Mouse (Mus musculus): ENCODE measurements around the gene Metap1. TPM values are rescaled to one million over a fixed set of nuclear protein-coding genes. Genes with fewer than 3 reads are reported as not detected.

The Metap1 gene
- polyA plus RNA-seq, 2 experiments = 21.9 to 22.2 TPM

DNA sequence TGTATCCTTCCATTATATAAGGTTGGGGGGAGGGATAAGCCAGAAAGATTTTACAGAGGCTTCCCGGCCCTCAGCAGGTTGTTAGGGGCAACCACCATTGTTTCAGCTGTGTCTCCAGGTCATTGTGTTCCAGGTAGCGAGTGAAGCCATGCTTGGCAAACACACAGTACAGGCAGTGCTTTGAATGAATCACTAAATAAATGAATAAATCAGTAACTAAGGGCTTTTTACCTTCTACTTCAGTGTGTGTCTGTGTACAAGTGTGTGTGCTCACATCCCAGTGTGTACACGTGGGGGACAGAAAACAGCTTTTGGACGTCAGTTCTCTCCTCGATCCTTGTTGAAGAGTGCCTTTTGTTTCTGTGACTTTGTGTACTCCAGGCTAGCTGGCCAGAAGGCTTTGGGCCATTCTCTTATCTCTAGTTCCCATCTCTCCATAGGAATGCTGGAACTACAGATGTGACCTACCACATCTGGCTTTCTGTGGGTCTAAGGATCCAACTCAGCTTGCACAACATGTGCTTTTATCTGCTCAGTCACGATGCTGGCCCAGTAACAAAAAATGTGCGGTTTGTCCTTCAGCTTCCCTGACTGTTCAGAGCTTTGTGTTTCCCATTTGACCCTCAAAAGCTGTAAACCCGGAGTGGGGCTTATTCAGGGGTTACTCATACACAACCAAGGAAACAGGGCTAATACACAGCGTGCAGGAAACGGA, 26.5 kb upstream of the Metap1 start:
- TF ChIP-seq CTCF (IDR thresholded peaks at IDR 0.05; ENCODE audit: low read depth) = no peak
- no peak overlapping the region for H3K4me2 ChIP-seq (ENCODE audit: low read depth)
- 56% methylated on average over 10 of the region's 10 CpGs for WGBS (ENCODE audit: insufficient replicate concordance)
- no peaks in the 10 kb centered on the region for H3K4me1 ChIP-seq (replicated peaks; ENCODE audit: control insufficient read depth in 2 of 2, insufficient read depth in 2 of 2, low read length in 1 of 2)
- H3K36me3 ChIP-seq (replicated peaks; ENCODE audit: control insufficient read depth, insufficient read depth, low read depth) = no peaks in the 10 kb centered on the region
- no peaks in the 10 kb centered on the region for H3K27me3 ChIP-seq (ENCODE audit: control insufficient read depth, insufficient read depth, low read length)
- H3K9me3 ChIP-seq (ENCODE audit: control insufficient read depth, low read length) = no peaks in the 10 kb centered on the region
- no peak overlapping the region for H3K4me3 ChIP-seq (ENCODE audit: insufficient read depth in 1 of 2, low read depth in 2 of 2, low read length in 2 of 2)
- DNase-seq (ENCODE audit: low read depth in 3 of 3, low spot score in 3 of 3) (no peak), ATAC-seq (ENCODE audit: insufficient read depth) (no peak)
- H3K27ac ChIP-seq = no peak overlapping the region
- H3K9ac ChIP-seq (replicated peaks) = no peak overlapping the region

DNA sequence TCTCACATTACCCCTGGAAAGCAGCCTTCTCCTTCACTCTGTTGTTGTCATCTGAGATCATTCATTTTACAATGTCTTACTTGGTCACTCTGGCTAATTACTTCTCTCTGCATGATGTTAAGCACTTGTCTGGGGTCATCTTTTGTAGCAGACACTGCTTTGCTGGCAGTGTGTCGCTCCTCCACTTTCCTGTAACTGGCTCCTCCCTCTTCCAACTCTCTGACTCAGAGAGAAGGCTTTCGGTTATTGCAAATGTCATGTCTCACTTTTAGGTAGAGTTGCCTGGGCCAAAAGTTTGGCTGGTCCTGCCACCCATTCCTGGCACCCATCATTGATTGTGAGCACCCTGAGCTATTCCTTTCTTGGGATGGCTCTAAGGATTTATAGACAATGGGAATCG, 25.4 kb upstream of the Metap1 start:
- no peak overlapping the region for H3K4me2 ChIP-seq (ENCODE audit: low read depth)
- no peak overlapping the region for H3K27ac ChIP-seq
- no peaks in the 10 kb centered on the region for H3K4me1 ChIP-seq (replicated peaks; ENCODE audit: control insufficient read depth in 2 of 2, insufficient read depth in 2 of 2, low read length in 1 of 2)
- no peaks in the 10 kb centered on the region for H3K27me3 ChIP-seq (ENCODE audit: control insufficient read depth, insufficient read depth, low read length)
- H3K9me3 ChIP-seq (ENCODE audit: control insufficient read depth, low read length) = no peaks in the 10 kb centered on the region
- no peak for TF ChIP-seq CTCF (IDR thresholded peaks at IDR 0.05; ENCODE audit: low read depth)
- no peak for TF ChIP-seq EP300 (IDR thresholded peaks at IDR 0.05; ENCODE audit: low read depth)
- WGBS (ENCODE audit: insufficient replicate concordance) = 70% methylated on average over 3 of the region's 3 CpGs
- no peak for DNase-seq (ENCODE audit: low read depth in 3 of 3, low spot score in 3 of 3)
- no peak overlapping the region for H3K9ac ChIP-seq (replicated peaks)
- H3K36me3 ChIP-seq (replicated peaks; ENCODE audit: control insufficient read depth, insufficient read depth, low read depth) = no peaks in the 10 kb centered on the region
- H3K4me3 ChIP-seq (ENCODE audit: insufficient read depth in 1 of 2, low read depth in 2 of 2, low read length in 2 of 2) = no peak overlapping the region
- ATAC-seq (ENCODE audit: insufficient read depth) = no peak

DNA sequence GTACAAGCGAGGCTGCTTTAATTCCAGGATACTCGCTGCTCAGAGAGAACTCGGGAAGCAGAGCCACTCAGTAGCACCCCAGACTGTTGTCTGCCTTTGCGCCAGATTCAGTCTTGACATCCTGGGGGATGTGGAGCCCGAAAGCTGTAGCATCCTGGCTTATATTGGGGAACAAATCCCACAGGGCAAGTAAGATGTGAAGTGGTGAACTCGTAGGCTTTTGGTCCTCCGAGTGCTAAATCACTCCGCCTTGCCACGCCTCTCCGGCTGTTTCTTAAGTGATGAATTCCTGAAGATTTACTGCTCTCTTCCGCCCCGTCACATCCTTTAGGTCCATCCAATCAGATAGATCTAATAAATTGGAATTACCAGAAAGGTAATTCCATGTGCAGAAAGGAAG, 23.9 kb upstream of the Metap1 start:
- Histone ChIP-seq H3K27me3 (ENCODE audit: control insufficient read depth, insufficient read depth, low read length) (no peaks in the 10 kb centered on the region), H3K4me2 (ENCODE audit: low read depth) (no peak overlapping the region), H3K9ac (replicated peaks) (no peak overlapping the region), H3K4me1 (replicated peaks; ENCODE audit: control insufficient read depth in 2 of 2, insufficient read depth in 2 of 2, low read length in 1 of 2) (no peaks in the 10 kb centered on the region), H3K4me3 (ENCODE audit: insufficient read depth in 1 of 2, low read depth in 2 of 2, low read length in 2 of 2) (no peak overlapping the region), H3K36me3 (replicated peaks; ENCODE audit: control insufficient read depth, insufficient read depth, low read depth) (no peaks in the 10 kb centered on the region), H3K27ac (no peak overlapping the region), H3K9me3 (ENCODE audit: control insufficient read depth, low read length) (no peaks in the 10 kb centered on the region)
- WGBS (ENCODE audit: insufficient replicate concordance) = 71% methylated on average over 12 of the region's 12 CpGs
- ATAC-seq (ENCODE audit: insufficient read depth) (no peak), DNase-seq (ENCODE audit: low read depth in 3 of 3, low spot score in 3 of 3) (no peak)
- TF ChIP-seq EP300 (IDR thresholded peaks at IDR 0.05; ENCODE audit: low read depth) = no peak
- no peak for TF ChIP-seq CTCF (IDR thresholded peaks at IDR 0.05; ENCODE audit: low read depth)

- no peaks in the 10 kb centered on the region for H3K27me3 ChIP-seq (ENCODE audit: control insufficient read depth, insufficient read depth, low read length)
- no peak overlapping the region for H3K27ac ChIP-seq
- no peak overlapping the region for H3K4me3 ChIP-seq (ENCODE audit: insufficient read depth in 1 of 2, low read depth in 2 of 2, low read length in 2 of 2)
- DNase-seq (ENCODE audit: low read depth in 3 of 3, low spot score in 3 of 3) (no peak), ATAC-seq (ENCODE audit: insufficient read depth) (no peak)
- 62% methylated on average over 5 of the region's 5 CpGs for WGBS (ENCODE audit: insufficient replicate concordance)
- no peaks in the 10 kb centered on the region for H3K9me3 ChIP-seq (ENCODE audit: control insufficient read depth, low read length)
- H3K36me3 ChIP-seq (replicated peaks; ENCODE audit: control insufficient read depth, insufficient read depth, low read depth) = no peaks in the 10 kb centered on the region
- H3K4me2 ChIP-seq (ENCODE audit: low read depth) = no peak overlapping the region
- TF ChIP-seq CTCF (IDR thresholded peaks at IDR 0.05; ENCODE audit: low read depth) = no peak
- TF ChIP-seq EP300 (IDR thresholded peaks at IDR 0.05; ENCODE audit: low read depth) = no peak
- H3K4me1 ChIP-seq (replicated peaks; ENCODE audit: control insufficient read depth in 2 of 2, insufficient read depth in 2 of 2, low read length in 1 of 2) = no peaks in the 10 kb centered on the region
- H3K9ac ChIP-seq (replicated peaks) = no peak overlapping the region
Measured at GRCm38 (mm10) chr3:138510471-138510870, 21.2 kb upstream of the Metap1 start.

DNA sequence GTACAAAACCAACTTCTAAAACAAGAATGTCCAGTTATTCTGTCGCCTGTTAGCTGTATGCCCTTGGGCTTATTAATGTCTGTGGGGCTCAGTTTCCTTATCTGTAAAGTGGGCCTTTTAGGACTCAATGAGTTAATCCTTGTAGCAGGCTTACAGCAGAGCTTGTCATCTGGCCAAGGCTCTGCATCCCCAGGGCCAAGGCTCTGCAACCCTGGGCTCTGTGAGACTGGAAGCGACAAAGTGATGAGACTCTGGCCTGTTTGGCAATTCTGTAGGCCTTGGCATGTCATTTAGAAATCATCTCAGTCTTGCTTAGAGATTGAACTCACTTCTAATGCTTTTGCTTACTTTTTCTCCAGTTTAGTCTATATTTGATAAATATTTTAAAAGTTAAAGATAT, 20.3 kb upstream of the Metap1 start:
- ATAC-seq (ENCODE audit: insufficient read depth) = no peak
- Histone ChIP-seq H3K4me1 (replicated peaks; ENCODE audit: control insufficient read depth in 2 of 2, insufficient read depth in 2 of 2, low read length in 1 of 2) (no peaks in the 10 kb centered on the region), H3K36me3 (replicated peaks; ENCODE audit: control insufficient read depth, insufficient read depth, low read depth) (no peaks in the 10 kb centered on the region), H3K4me2 (ENCODE audit: low read depth) (no peak overlapping the region), H3K9ac (replicated peaks) (no peak overlapping the region), H3K27ac (no peak overlapping the region), H3K4me3 (ENCODE audit: insufficient read depth in 1 of 2, low read depth in 2 of 2, low read length in 2 of 2) (no peak overlapping the region), H3K9me3 (ENCODE audit: control insufficient read depth, low read length) (no peaks in the 10 kb centered on the region), H3K27me3 (ENCODE audit: control insufficient read depth, insufficient read depth, low read length) (no peaks in the 10 kb centered on the region)
- no peak for TF ChIP-seq EP300 (IDR thresholded peaks at IDR 0.05; ENCODE audit: low read depth)
- TF ChIP-seq CTCF (IDR thresholded peaks at IDR 0.05; ENCODE audit: low read depth) = no peak
- WGBS (ENCODE audit: insufficient replicate concordance) = 63% methylated on average over 2 of the region's 2 CpGs
- no peak for DNase-seq (ENCODE audit: low read depth in 3 of 3, low spot score in 3 of 3)

Data from liver, embryonic 14.5 days (tissue).